Mouse (Mus musculus): ENCODE data around the gene Cd300lg. TPM values are rescaled to one million over a fixed set of nuclear protein-coding genes. Genes with fewer than 3 reads are reported as not detected.
A peak's percentile ranks its signal among the peaks of the same experiment; 100 is the strongest.

Gene Cd300lg
- total RNA-seq, 2 experiments from 2014 or later, result 40.4 to 63.1 TPM

GRCm38 (mm10) chr11:102049875-102050482 lies 8.7 kb downstream of the Cd300lg start:
- ATAC-seq (ENCODE audit: poor library complexity, severe bottlenecking), result no peak

GRCm38 (mm10) chr11:102051541-102051940 lies 10.2 kb downstream of the Cd300lg start:
- ATAC-seq (ENCODE audit: poor library complexity, severe bottlenecking), result no peak

GRCm38 (mm10) chr11:102051954-102052353 lies 10.6 kb downstream of the Cd300lg start:
- ATAC-seq (ENCODE audit: poor library complexity, severe bottlenecking), result no peak

GRCm38 (mm10) chr11:102052697-102053096 lies 11.4 kb downstream of the Cd300lg start:
- no peak for ATAC-seq (ENCODE audit: poor library complexity, severe bottlenecking)

GRCm38 (mm10) chr11:102053183-102053582 lies 11.9 kb downstream of the Cd300lg start:
- ATAC-seq (ENCODE audit: poor library complexity, severe bottlenecking), result no peak

GRCm38 (mm10) chr11:102053847-102054246 lies 12.5 kb downstream of the Cd300lg start:
- no peak for ATAC-seq (ENCODE audit: poor library complexity, severe bottlenecking)

GRCm38 (mm10) chr11:102061236-102061940 lies 20.1 kb downstream of the Cd300lg start:
- peak; percentile 86 for ATAC-seq (ENCODE audit: poor library complexity, severe bottlenecking)

- no peak for ATAC-seq (ENCODE audit: poor library complexity, severe bottlenecking)
These were observed 20.7 kb downstream of the Cd300lg start for GRCm38 (mm10) chr11:102061941-102062473.

GRCm38 (mm10) chr11:102063076-102063475 lies 21.8 kb downstream of the Cd300lg start:
- no peak for ATAC-seq (ENCODE audit: poor library complexity, severe bottlenecking)

- ATAC-seq (ENCODE audit: poor library complexity, severe bottlenecking), result no peak
These were observed 27.7 kb downstream of the Cd300lg start for GRCm38 (mm10) chr11:102068969-102069368.

GRCm38 (mm10) chr11:102069633-102070032 lies 28.3 kb downstream of the Cd300lg start:
- ATAC-seq (ENCODE audit: poor library complexity, severe bottlenecking), result no peak

- no peak for ATAC-seq (ENCODE audit: poor library complexity, severe bottlenecking)
These were observed 29.1 kb downstream of the Cd300lg start for GRCm38 (mm10) chr11:102070426-102070825.

GRCm38 (mm10) chr11:102072729-102073128 lies 31.4 kb downstream of the Cd300lg start:
- no peak for ATAC-seq (ENCODE audit: poor library complexity, severe bottlenecking)

- no peak for ATAC-seq (ENCODE audit: poor library complexity, severe bottlenecking)
These were observed 32.4 kb downstream of the Cd300lg start for GRCm38 (mm10) chr11:102073722-102074121.

GRCm38 (mm10) chr11:102082322-102082721 lies 41.0 kb downstream of the Cd300lg start:
- ATAC-seq (ENCODE audit: poor library complexity, severe bottlenecking), result no peak

- ATAC-seq (ENCODE audit: poor library complexity, severe bottlenecking), result no peak
These were observed 41.9 kb downstream of the Cd300lg start for GRCm38 (mm10) chr11:102083193-102083592.

GRCm38 (mm10) chr11:102084159-102084558 lies 42.9 kb downstream of the Cd300lg start:
- ATAC-seq (ENCODE audit: poor library complexity, severe bottlenecking), result no peak

- ATAC-seq (ENCODE audit: poor library complexity, severe bottlenecking), result no peak
These were observed 45.0 kb downstream of the Cd300lg start for GRCm38 (mm10) chr11:102086331-102086730.

- ATAC-seq (ENCODE audit: poor library complexity, severe bottlenecking), result peak; percentile 19; the same call in 1 of the 2 replicates
These were observed 45.9 kb downstream of the Cd300lg start for GRCm38 (mm10) chr11:102087081-102087751.

- ATAC-seq (ENCODE audit: poor library complexity, severe bottlenecking), result peak; percentile 41; the same call in 1 of the 2 replicates
These were observed 46.9 kb downstream of the Cd300lg start, which contains the start of gene Mpp2 for GRCm38 (mm10) chr11:102087931-102088898. Gene Mpp2 (minus strand): TSS chr11:102088515.

Data from megakaryocyte, adult 5-6 weeks (primary cell).